Comparison of ENCODE assay signal across 8 mouse cellular contexts in the genomic region with DNA sequence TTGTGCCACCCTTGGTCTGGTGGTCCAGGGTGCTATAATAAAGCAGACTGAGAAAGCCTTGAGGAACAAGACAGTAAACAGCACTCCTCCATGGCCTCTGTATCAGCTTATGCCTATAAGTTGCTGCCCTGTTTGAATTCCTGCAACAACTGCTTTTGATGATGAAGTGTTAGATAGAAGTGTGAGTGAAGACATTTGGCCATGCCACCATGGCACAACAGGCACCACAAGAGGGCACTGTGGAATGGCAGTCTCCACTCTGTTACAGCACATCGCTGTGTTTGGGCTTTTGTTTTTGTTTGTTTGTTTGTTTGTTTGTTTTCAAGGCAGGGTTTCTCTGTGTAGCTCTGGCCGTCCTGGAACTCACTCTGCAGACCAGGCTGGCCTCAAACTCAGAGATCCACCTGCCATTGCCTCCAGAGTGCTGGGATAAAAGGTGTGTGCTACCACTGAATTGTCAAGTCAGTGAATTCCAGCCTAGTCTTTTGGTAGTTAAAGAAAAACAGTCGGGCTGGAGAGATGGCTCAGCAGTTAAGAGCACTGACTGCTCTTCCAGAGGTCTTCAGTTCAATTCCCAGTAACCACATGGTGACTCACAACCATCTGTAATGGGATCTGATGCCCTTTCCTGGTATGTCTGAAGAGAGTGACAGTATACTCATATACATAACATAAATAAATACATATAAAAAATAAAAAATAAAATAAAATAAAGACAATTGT. TPM values are rescaled to one million over a fixed set of nuclear protein-coding genes. Genes with fewer than 3 reads are reported as not detected.
DNase-seq lines count a peak whose midpoint lies in the region; TF ChIP-seq lines count a peak whose summit lies in the region.
"Had no signal": no experiment of that assay in that cellular context is flagged by ENCODE, and none has a peak within 500 bp of the region (broad histone marks: within the 10 kb centered on the region; RNA-seq: fewer than 3 reads in every experiment).

No protein-coding gene starts in this region.

- H3K4me1 ChIP-seq in E14TG2a.4 (replicated peaks; ENCODE audit: low read depth, low read length), result 0 out of 2 replicates have a peak, but pooled peaks cover 3% of the 10 kb centered on the region
- H3K4me1 ChIP-seq: embryonic facial prominence, embryonic 15.5 days had no signal

- H3K36me3 ChIP-seq in E14TG2a.4 (ENCODE audit: insufficient read depth, low read length), result no peaks in the 10 kb centered on the region
- H3K36me3 ChIP-seq: embryonic facial prominence, embryonic 15.5 days had no signal

- no peak overlapping the region for H3K4me3 ChIP-seq in E14TG2a.4 (replicated peaks; ENCODE audit: low read length)
- H3K4me3 ChIP-seq: embryonic facial prominence, embryonic 15.5 days had no signal

- H3K27me3 ChIP-seq in E14TG2a.4 (ENCODE audit: insufficient read depth, low read length), result no peaks in the 10 kb centered on the region
- H3K27me3 ChIP-seq: embryonic facial prominence, embryonic 15.5 days had no signal

- intact Hi-C loops in left cerebral cortex, postnatal 36 days (cut with DNase I), result loop anchor here (5.0 kb wide), 1 partner anchor 43 kb away; no protein-coding TSS in a partner anchor

- 0 out of 2 replicates have a peak, but pooled peaks cover 3% of the 10 kb centered on the region for H3K9me3 ChIP-seq in E14TG2a.4 (ENCODE audit: low read length)
- H3K9me3 ChIP-seq: embryonic facial prominence, embryonic 15.5 days had no signal

- 0 out of 2 replicates have a peak, but pooled peaks have one; percentile 11 for TF ChIP-seq CTCF in E14TG2a.4 (conservative IDR thresholded peaks at IDR 0.05; ENCODE audit: low read length)

- DNase-seq in left cerebral cortex, adult 18-20 months (ENCODE audit: low spot score in 2 of 2), result peak; percentile 46 to 70
- DNase-seq in left cerebral cortex, postnatal 36 days (ENCODE audit: low spot score in 2 of 2), result no peak
- peak; percentile 57 for DNase-seq in adrenal gland, postnatal 14 days
- peak; percentile 59 to 82 for DNase-seq in kidney, postnatal 25 days
- DNase-seq in thymus, postnatal 25 days, result peak; percentile 29
- DNase-seq in left cerebral cortex, adult 11 months (ENCODE audit: low spot score), result no peak

RNA-seq across cellular contexts. Expression of a gene that starts 13.9 kb away (rescaled TPM):
- total RNA-seq in left cerebral cortex, adult 18-20 months (2021), result 10 to 100 TPM; 44.8 to 49.7 TPM
- 10 to 100 TPM; 31.7 to 45.5 TPM for total RNA-seq in left cerebral cortex, postnatal 36 days (2021)
- 25.8 and 37.1 TPM in 2 replicates for total RNA-seq in adrenal gland, postnatal 14 days (2021)

Comparison
In these comparisons a context has a peak if more than half of its experiments do, and no peak if none do; other contexts are left out.
1. DNase-seq: peak in left cerebral cortex, adult 18-20 months (2 of 2), adrenal gland, postnatal 14 days (single experiment), kidney, postnatal 25 days (2 of 2) and thymus, postnatal 25 days (single experiment); none in left cerebral cortex, postnatal 36 days (0 of 2) and left cerebral cortex, adult 11 months (single experiment).